Mouse (Mus musculus) adrenal gland, postnatal 25 days (tissue): Measurements from ENCODE around the gene Vwa8. TPM values are rescaled to one million over a fixed set of nuclear protein-coding genes. Genes with fewer than 3 reads are reported as not detected.
"Not testable (repeated sequence)": the region's sequence is repeated elsewhere in the genome, so short reads cannot be mapped to it uniquely, and the experiment has no call there.

Experiments
- DNase-seq: peaks from one replicate; pipeline ENCODE4 v3.0.0; 2021; ENCODE audit warnings: mixed read lengths
- total RNA-seq: library from RNA; stranded (reverse); gene quantifications from 2 replicates; pipeline ENCODE4 v1.2.3, GENCODE M21; 2021

Gene Vwa8
- total RNA-seq, 1 experiment from 2014 or later, result 144 TPM

GRCm38 (mm10) chr14:78885915-78886534, 37.2 kb downstream of the Vwa8 start:
- no peak for DNase-seq

- DNase-seq, result no peak
These were observed 37.8 kb downstream of the Vwa8 start for GRCm38 (mm10) chr14:78886566-78887234.

- DNase-seq, result not testable (repeated sequence)
These were observed 38.6 kb downstream of the Vwa8 start for GRCm38 (mm10) chr14:78887494-78887893.

DNA sequence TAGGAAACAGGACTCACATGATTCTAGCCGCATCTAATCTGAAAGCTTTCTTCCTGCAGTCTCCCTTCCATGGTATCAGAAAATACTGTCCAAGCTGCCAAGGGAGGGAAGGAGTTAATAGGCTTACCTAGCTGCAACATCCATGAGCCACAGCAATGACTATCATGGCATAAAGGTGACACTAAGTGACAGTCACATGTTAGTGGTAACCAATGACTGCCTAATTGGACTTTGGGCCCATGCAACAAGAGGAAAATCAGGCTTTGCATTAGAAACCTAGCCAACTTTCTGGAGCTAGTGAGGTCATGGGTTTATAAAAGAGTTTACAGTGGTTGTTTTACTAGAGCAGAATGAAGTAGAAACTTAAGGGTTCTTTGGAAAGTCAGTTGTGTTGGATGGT, 46.6 kb downstream of the Vwa8 start:
- no peak for DNase-seq

DNA sequence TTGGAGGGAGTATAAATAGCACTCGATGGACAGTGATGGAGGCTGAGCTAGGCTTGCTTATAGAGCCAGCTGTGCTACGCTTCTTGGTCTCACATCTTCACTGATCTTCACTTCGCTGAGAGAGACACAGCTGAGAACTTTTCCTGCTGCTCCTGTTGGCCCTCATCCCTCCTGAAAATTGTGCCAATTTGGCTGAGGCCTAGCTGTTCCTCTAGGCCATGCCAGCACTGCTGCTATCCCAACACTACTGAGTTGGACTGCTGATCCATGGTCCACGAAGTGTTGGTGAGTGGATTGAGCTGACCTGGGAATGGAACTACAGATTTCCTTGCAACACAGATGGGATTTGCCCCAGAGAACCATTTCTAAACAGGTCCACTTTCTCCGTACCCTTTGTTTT, 47.4 kb downstream of the Vwa8 start:
- peak; percentile 9 for DNase-seq

- DNase-seq, result no peak
These were observed 51.9 kb downstream of the Vwa8 start for GRCm38 (mm10) chr14:78900770-78901169.

DNA sequence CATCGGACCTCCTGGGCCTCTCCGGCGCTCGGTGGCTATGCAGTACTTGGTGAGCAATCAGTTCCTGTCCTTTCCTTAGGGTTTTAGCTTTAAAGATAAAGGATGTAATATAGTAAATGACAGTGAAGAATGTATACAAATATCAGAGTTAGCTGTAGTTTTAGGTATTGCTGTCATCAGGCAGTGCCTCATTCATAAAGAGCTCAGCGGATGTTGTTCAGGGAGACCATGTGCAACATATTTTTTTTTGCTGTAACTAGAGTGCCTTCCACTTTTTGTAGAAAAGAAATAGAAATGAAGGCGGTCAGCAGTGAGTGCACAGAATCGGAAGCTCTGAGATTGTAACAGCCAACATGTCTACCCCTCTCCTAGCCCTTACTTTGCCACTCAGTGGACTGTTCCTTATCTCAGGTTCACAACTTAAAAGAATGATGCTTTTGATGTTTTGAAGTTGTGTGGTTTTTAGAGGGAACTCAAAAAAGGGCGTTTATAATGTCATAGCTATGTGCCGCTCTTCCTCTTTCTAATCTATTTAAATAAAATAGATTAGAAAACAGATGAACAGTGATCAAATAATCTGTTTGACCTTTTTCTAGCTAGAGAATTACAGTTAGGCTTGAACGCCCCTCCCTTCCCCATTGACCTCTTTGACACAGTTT, 59.5 kb downstream of the Vwa8 start:
- no peak for DNase-seq

- no peak for DNase-seq
These were observed 63.2 kb downstream of the Vwa8 start for GRCm38 (mm10) chr14:78912076-78912475.

GRCm38 (mm10) chr14:78914180-78914579, 65.3 kb downstream of the Vwa8 start:
- DNase-seq, result no peak

DNA sequence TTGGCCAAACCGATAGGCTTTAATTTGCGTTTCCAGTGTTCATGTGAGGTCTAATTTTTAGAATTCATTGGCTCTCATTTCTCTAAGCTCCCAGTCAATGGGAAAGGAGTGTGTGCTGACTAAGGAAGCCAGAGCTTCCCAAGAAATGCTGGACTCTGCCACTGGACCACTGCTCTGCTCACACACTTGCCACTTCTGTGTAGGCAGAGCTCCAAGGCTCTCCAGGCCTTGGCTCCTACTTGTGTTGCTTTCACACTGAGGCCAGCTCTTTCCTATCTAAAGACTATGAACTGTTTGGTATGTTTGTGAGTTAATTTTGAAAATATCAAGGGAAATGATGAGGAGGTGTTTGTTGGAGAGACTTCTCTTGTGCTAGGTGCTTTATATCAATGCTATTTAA, 67.8 kb downstream of the Vwa8 start:
- no peak for DNase-seq

GRCm38 (mm10) chr14:78921219-78921618, 72.4 kb downstream of the Vwa8 start:
- no peak for DNase-seq

- no peak for DNase-seq
These were observed 74.8 kb downstream of the Vwa8 start for GRCm38 (mm10) chr14:78923631-78924030.

DNA sequence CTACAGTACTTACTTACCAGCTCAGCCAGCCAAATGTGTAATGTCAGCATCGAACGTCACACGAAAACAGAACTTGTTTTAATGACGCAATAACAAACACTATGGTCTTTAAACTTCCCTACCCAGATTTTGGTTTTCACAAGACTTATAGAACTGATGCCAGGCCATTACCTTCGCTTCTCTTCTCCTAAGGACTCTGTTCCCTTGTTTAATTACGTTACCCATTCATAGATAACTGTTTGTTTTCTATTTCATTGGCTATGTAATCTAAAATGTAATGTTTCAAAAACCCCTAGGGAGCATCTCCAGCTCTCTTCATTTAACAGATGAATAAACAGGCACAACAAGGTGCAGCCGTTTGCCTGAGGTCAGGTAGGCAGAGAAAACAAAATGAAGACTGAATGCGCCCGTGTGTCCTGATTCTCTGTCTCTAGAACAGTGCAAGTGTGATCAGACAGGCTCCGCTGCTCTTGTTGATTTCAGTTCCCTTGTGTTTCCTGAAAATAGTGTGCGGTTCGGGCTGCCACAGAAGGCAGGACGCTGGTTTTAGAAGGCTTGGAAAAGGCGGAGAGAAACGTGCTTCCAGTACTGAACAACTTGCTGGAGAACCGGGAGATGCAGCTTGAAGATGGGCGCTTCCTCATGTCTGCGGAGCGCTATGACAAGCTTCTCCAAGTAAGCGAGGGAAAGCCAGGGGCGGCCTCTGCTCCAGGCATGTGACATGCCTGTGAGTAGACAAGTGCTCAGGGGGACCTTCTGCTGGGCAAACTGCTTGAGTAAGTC, 76.1 kb downstream of the Vwa8 start:
- DNase-seq, result no peak

DNA sequence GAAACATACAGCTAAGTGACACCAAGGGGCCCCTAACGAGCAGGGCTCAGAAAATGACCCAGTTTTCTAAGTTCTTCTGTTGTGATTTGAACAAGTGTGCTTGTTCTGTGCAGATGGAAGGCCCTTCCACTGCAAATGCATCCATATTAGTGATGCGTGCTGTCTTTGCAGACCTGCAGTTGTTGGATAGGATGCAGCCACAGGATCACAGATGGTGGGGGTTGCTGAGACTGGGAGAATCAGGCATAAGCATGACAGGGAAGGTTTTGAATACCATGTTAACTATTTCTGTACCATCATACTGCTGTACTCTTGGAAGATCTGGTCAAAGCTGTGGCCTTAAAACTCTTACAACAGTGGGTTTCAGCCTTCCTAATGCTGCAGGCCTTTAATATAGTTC, 83.2 kb downstream of the Vwa8 start:
- DNase-seq, result no peak

DNA sequence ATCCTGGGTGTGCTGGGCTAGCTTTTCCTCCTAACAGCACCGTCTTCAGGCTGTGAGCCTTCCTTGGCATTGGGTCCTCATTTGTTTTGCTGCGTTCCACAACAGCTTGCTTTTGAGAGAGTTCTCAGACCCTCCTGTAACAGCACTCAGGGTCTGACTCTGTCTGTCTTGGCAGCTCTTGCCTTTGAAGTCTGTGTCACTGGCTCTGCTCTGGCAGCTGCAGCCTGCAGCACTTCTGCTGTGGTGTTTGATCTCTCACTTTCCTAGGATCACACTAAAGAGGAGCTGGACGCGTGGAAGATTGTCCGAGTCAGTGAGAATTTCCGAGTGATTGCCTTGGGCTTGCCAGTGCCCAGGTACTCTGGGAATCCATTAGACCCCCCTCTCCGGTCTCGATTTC, 84.5 kb downstream of the Vwa8 start:
- DNase-seq, result no peak

DNA sequence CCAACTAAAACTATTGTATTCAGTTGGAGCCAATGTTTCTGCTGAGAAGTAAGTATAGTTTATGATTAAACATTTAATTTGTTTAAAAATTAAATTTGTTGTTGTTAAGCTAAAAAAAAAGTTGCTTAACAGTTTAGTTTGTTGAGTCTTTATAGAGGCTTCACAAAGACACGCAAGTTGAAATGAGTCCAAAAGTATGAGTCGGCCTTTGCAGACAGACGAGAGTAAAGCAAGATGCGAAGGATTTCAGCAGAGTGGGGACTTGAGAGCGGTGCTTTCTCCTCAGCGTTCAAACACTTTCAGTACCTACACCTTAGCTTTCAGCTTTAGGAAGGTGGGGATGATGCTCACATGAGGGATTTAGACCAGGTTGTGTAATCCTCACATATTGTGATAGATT, 85.7 kb downstream of the Vwa8 start:
- no peak for DNase-seq

DNA sequence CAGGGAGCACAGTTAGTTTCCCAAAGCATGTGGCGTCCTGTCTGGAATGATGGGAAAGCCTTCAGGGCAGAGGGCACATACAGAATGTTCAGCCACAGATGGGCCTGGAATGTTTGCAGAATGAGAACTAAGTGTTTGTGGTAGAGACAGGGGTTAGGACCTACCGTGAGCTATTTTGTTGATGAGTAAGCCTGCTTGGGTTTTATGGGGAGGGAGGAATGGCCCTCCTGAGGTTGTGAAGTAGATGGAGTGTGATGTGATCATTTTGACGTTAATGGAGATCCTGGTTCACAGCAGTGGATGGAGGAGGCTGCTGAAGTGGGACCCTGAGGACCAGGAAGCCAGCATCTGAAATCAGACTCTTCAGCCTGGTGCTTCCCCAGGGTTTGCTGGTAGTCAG, 86.9 kb downstream of the Vwa8 start:
- DNase-seq, result no peak

- DNase-seq, result no peak
These were observed 93.1 kb downstream of the Vwa8 start for GRCm38 (mm10) chr14:78941741-78942475.

- DNase-seq, result no peak
These were observed 106.9 kb downstream of the Vwa8 start for GRCm38 (mm10) chr14:78955745-78956144.

GRCm38 (mm10) chr14:78970621-78971020, 121.8 kb downstream of the Vwa8 start:
- peak; percentile 18 for DNase-seq

DNA sequence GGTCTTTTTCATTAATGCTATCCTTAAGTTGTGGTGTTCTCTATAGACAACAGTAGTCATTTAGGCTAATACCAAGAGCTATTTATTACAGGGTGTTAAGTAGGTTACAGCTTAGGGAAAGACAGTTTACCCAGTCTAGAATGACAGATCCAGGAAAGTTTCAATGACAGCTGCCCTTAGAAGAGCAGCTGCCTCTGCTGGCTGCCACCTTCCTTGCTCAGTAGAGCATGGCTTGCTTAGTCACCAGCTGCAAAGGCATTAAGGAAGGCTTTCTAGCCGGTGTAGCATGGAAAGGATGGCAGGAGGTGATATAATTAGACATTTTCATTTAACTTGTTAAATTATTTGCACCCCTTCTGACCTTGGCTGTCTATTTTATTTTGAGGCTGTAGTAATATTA, 123.6 kb downstream of the Vwa8 start:
- DNase-seq, result no peak

- DNase-seq, result no peak
These were observed 134.3 kb downstream of the Vwa8 start for GRCm38 (mm10) chr14:78983104-78983503.
